Comparison of ENCODE assay signal across 23 mouse cellular contexts in the genomic region with DNA sequence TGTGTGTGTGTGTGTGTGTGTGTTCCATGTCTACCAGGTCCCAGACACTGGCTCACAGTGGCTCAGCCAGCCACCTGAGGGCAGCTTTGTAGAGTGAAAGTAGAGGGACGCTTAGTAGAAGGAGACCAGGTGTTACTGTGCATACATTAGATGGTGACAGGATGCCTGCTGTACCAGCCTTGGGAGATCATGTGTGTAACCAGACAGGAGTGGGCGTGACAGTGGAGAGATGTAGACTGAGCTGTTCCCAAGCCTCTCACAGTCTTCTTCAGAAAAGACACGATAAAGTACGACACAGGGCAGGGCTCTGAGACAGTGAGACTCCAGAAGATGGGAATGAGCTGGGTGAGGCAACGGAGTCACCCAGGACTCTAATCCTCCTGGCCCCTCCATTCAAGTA. TPM values are rescaled to one million over a fixed set of nuclear protein-coding genes. Genes with fewer than 3 reads are reported as not detected.
A peak's percentile ranks its signal among the peaks of the same experiment; 100 is the strongest.
DNase-seq lines count a peak whose midpoint lies in the region; ATAC-seq and TF ChIP-seq lines count a peak whose summit lies in the region.
"Had no signal": no experiment of that assay in that cellular context is flagged by ENCODE, and none has a peak within 500 bp of the region (broad histone marks: within the 10 kb centered on the region; RNA-seq: fewer than 3 reads in every experiment).

No protein-coding gene starts in this region.

- DNase-seq in heart, postnatal 36 days: no peak
- DNase-seq in left cerebral cortex, adult 18-20 months (ENCODE audit: low spot score in 2 of 2): peak; percentile 51 to 64
- DNase-seq in left cerebral cortex, postnatal 10 days (ENCODE audit: extremely low spot score in 1 of 2, low spot score in 2 of 2): no peak
- peak; percentile 45 to 79 for DNase-seq in left cerebral cortex, postnatal 14 days (ENCODE audit: low spot score in 2 of 2)
- DNase-seq in cerebellum, postnatal 14 days: no peak
- DNase-seq: adrenal gland, postnatal 14 days; cerebellum, adult 2 months; gastrocnemius, postnatal 25 days had no signal

- no peak for ATAC-seq in heart, embryonic 16.5 days (replicated peaks; ENCODE audit: extremely low read depth, insufficient read depth, low FRiP score)
- ATAC-seq: activated CD4-positive, CD25-positive, alpha-beta regulatory T cell, adult 4 months; intestine, embryonic 16.5 days; lung, postnatal 0 days; Patski had no signal

- H3K9ac ChIP-seq in heart, embryonic 16.5 days (ENCODE audit: low read length): no peak overlapping the region
- H3K9ac ChIP-seq: embryonic facial prominence, embryonic 12.5 days; heart, embryonic 13.5 days; hindbrain, embryonic 14.5 days; liver, embryonic 15.5 days; neural tube, embryonic 13.5 days; stomach, embryonic 15.5 days had no signal

- 79% methylated on average over 5 of the region's 5 CpGs for WGBS in heart, embryonic 16.5 days

- no peak overlapping the region for H3K4me3 ChIP-seq in heart, embryonic 16.5 days (ENCODE audit: low read length)
- H3K4me3 ChIP-seq in cortical plate, adult 2 months (ENCODE audit: insufficient read depth, low read length): no peak overlapping the region
- H3K4me3 ChIP-seq: embryonic facial prominence, embryonic 12.5 days; heart, embryonic 13.5 days; layer of hippocampus, adult 2 months; liver, embryonic 15.5 days; neural tube, embryonic 13.5 days; stomach, embryonic 15.5 days had no signal

- no peak for TF ChIP-seq CTCF in cortical plate, adult 2 months (IDR thresholded peaks at IDR 0.05; ENCODE audit: extremely low read depth, insufficient read depth, low read length)

- intact Hi-C loops in heart, postnatal 36 days (cut with DNase I): no loop called here
- intact Hi-C loops in left cerebral cortex, postnatal 10 days (cut with DNase I): no loop called here
- intact Hi-C loops in left cerebral cortex, postnatal 14 days (cut with DNase I): loop anchor here (10.0 kb wide), 1 partner anchor 174 kb away; no protein-coding TSS in a partner anchor

- TF ChIP-seq POLR2A in cortical plate, adult 2 months (IDR thresholded peaks at IDR 0.05; ENCODE audit: extremely low read depth, insufficient read depth, low read length): no peak

- peaks cover 31% of the 10 kb centered on the region for H3K4me1 ChIP-seq in heart, embryonic 16.5 days (ENCODE audit: control insufficient read depth, insufficient read depth, low read length)
- H3K4me1 ChIP-seq in cortical plate, adult 2 months (ENCODE audit: control insufficient read depth, insufficient read depth, low read length): peaks cover 6% of the 10 kb centered on the region
- H3K4me1 ChIP-seq: embryonic facial prominence, embryonic 12.5 days; liver, embryonic 15.5 days; stomach, embryonic 15.5 days had no signal

- H3K9me3 ChIP-seq in heart, embryonic 16.5 days (replicated peaks; ENCODE audit: control insufficient read depth, low read length): no peaks in the 10 kb centered on the region
- H3K9me3 ChIP-seq: embryonic facial prominence, embryonic 12.5 days; heart, embryonic 13.5 days; liver, embryonic 15.5 days; neural tube, embryonic 13.5 days; stomach, embryonic 15.5 days had no signal

- H3K36me3 ChIP-seq in heart, embryonic 16.5 days (ENCODE audit: control insufficient read depth, insufficient read depth): no peaks in the 10 kb centered on the region
- H3K36me3 ChIP-seq: embryonic facial prominence, embryonic 12.5 days; heart, embryonic 13.5 days; liver, embryonic 15.5 days; neural tube, embryonic 13.5 days; stomach, embryonic 15.5 days had no signal

- no peak overlapping the region for H3K4me2 ChIP-seq in heart, embryonic 16.5 days (ENCODE audit: low read depth, low read length)
- H3K4me2 ChIP-seq: embryonic facial prominence, embryonic 12.5 days; heart, embryonic 13.5 days; hindbrain, embryonic 14.5 days; liver, embryonic 15.5 days; neural tube, embryonic 13.5 days; stomach, embryonic 15.5 days had no signal

- peak overlapping the region; percentile 92 for H3K27ac ChIP-seq in heart, embryonic 16.5 days (ENCODE audit: low read length)
- peak overlapping the region; percentile 72 for H3K27ac ChIP-seq in cortical plate, adult 2 months (ENCODE audit: insufficient read depth, low read length)
- H3K27ac ChIP-seq: embryonic facial prominence, embryonic 12.5 days; hindbrain, embryonic 14.5 days; liver, embryonic 15.5 days; neural tube, embryonic 13.5 days; stomach, embryonic 15.5 days had no signal

- H3K27me3 ChIP-seq in heart, embryonic 16.5 days (ENCODE audit: control insufficient read depth, insufficient read depth, low read length): no peaks in the 10 kb centered on the region
- H3K27me3 ChIP-seq: embryonic facial prominence, embryonic 12.5 days; liver, embryonic 15.5 days; neural tube, embryonic 13.5 days; Patski; stomach, embryonic 15.5 days had no signal

RNA-seq across cellular contexts. Expression of a gene that starts 54.6 kb away (rescaled TPM):
- 2.8 and 3.4 TPM in 2 replicates for polyA plus RNA-seq in heart, embryonic 16.5 days (2015; fragmentation: Nextera tagmentation; extraction: Ambion mirVana)
- total RNA-seq in heart, postnatal 36 days (2021): 10 to 100 TPM; 53.1 to 71.5 TPM
- 1 to 10 TPM; 5.2 to 5.4 TPM for total RNA-seq in left cerebral cortex, adult 18-20 months (2021)
- 1 to 10 TPM; 2.8 to 3.1 TPM for total RNA-seq in left cerebral cortex, postnatal 10 days (2021)
- 2.0 TPM in 2 replicates for polyA plus RNA-seq in cortical plate, adult 2 months (2012; rRNA removed)
- total RNA-seq in left cerebral cortex, postnatal 14 days (2021): 1 to 10 TPM; 4.1 to 4.9 TPM
- total RNA-seq: common myeloid progenitor, adult 5-6 weeks; megakaryocyte progenitor cell, adult 5-6 weeks had no signal
- polyA plus RNA-seq: activated CD4-positive, CD25-positive, alpha-beta regulatory T cell, adult 4 months had no signal

Comparison
In these comparisons a context has a peak if more than half of its experiments do, and no peak if none do; other contexts are left out.
1. DNase-seq: peak in left cerebral cortex, adult 18-20 months (2 of 2) and left cerebral cortex, postnatal 14 days (2 of 2); none in heart, postnatal 36 days (0 of 2), left cerebral cortex, postnatal 10 days (0 of 2) and cerebellum, postnatal 14 days (0 of 2).
2. RNA of a gene that starts 54.6 kb away (total RNA-seq): 53.1 to 71.5 TPM in heart, postnatal 36 days; 5.2 to 5.4 TPM in left cerebral cortex, adult 18-20 months, 4.1 to 4.9 TPM in left cerebral cortex, postnatal 14 days and 2.8 to 3.1 TPM in left cerebral cortex, postnatal 10 days; every median in the first group is over 4 times any median in the second.